Mouse (Mus musculus) cortical plate, adult 2 months (tissue): ENCODE measurements around the gene Plxdc2. TPM values are rescaled to one million over a fixed set of nuclear protein-coding genes. Genes with fewer than 3 reads are reported as not detected.
"Not testable (repeated sequence)": the region's sequence is repeated elsewhere in the genome, so short reads cannot be mapped to it uniquely, and the experiment has no call there.

Source experiments
- H3K27ac ChIP-seq: fragments of 200-500 bp; 2 replicates; pipeline ENCODE4 v1.5.1; 2012; ENCODE audit warnings: low read length, control low read depth, inconsistent platforms; ENCODE audit not compliant: insufficient read depth
- H3K4me1 ChIP-seq: fragments of 200-500 bp; 2 replicates; pipeline ENCODE4 v1.6.1; 2011; ENCODE audit warnings: low read length; ENCODE audit not compliant: control insufficient read depth, insufficient read depth
- H3K4me3 ChIP-seq: fragments of 200-500 bp; 2 replicates; pipeline ENCODE4 v1.5.1; 2011; ENCODE audit warnings: mild to moderate bottlenecking, low read length, control low read depth; ENCODE audit not compliant: insufficient read depth
- CTCF ChIP-seq: fragments of 200-500 bp; IDR thresholded peaks from 2 replicates; pipeline ENCODE4 v1.5.1; 2011; ENCODE audit warnings: mild to moderate bottlenecking, control low read depth, low read length; ENCODE audit not compliant: insufficient read depth; ENCODE audit errors: extremely low read depth
- POLR2A ChIP-seq: fragments of 200-500 bp; IDR thresholded peaks from 2 replicates; pipeline ENCODE4 v1.6.1; 2011; ENCODE audit warnings: mild to moderate bottlenecking, low read length, control low read depth; ENCODE audit not compliant: insufficient read depth; ENCODE audit errors: extremely low read depth
- polyA plus RNA-seq: library from polyadenylated mRNA; depleted of rRNA; stranded (reverse); fragments of >200 nt; gene quantifications from 2 replicates; pipeline ENCODE4 v1.2.3, GENCODE M21; 2012

Plxdc2 gene
- polyA plus RNA-seq, 1 experiment, result 19.1 TPM

- no peaks in the 10 kb centered on the region for H3K4me1 ChIP-seq
- H3K4me3 ChIP-seq, result no peak overlapping the region
- TF ChIP-seq CTCF (no peak), POLR2A (no peak)
- no peak overlapping the region for H3K27ac ChIP-seq
Observed at GRCm38 (mm10) chr2:16706227-16706626, 350.1 kb downstream of the Plxdc2 start.

DNA sequence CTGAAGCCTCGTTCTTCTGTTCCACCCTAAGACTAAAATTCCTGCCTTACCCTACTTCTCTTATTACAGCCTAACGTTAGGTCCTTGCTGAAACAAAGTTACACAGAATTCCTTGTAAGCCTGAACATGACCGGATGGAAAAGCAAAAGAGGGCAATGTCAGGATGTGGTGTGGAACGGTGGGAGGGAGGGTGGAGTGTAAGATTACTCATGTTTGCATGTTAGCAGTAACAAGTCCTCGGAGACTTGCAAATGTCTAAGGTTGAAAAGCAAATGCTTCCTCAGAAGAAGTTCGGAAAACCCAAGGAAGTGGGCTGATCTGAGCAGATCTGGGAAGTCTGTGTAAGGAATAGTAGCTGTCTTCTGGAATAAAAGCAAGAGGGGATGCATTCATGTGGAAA, 353.8 kb downstream of the Plxdc2 start:
- no peak overlapping the region for H3K27ac ChIP-seq
- H3K4me3 ChIP-seq, result no peak overlapping the region
- TF ChIP-seq CTCF (no peak), POLR2A (no peak)
- no peaks in the 10 kb centered on the region for H3K4me1 ChIP-seq

- H3K4me3 ChIP-seq, result no peak overlapping the region
- H3K27ac ChIP-seq, result no peak overlapping the region
- no peaks in the 10 kb centered on the region for H3K4me1 ChIP-seq
- TF ChIP-seq CTCF (no peak), POLR2A (no peak)
Observed at GRCm38 (mm10) chr2:16731033-16731432, 374.9 kb downstream of the Plxdc2 start.

GRCm38 (mm10) chr2:16734381-16734780, 378.3 kb downstream of the Plxdc2 start:
- H3K4me3 ChIP-seq, result no peak overlapping the region
- H3K4me1 ChIP-seq, result no peaks in the 10 kb centered on the region
- no peak overlapping the region for H3K27ac ChIP-seq
- TF ChIP-seq POLR2A, result no peak
- no peak for TF ChIP-seq CTCF

- no peak overlapping the region for H3K27ac ChIP-seq
- TF ChIP-seq CTCF (no peak), POLR2A (no peak)
- no peaks in the 10 kb centered on the region for H3K4me1 ChIP-seq
- no peak overlapping the region for H3K4me3 ChIP-seq
Observed at GRCm38 (mm10) chr2:16738241-16738640, 382.1 kb downstream of the Plxdc2 start.

DNA sequence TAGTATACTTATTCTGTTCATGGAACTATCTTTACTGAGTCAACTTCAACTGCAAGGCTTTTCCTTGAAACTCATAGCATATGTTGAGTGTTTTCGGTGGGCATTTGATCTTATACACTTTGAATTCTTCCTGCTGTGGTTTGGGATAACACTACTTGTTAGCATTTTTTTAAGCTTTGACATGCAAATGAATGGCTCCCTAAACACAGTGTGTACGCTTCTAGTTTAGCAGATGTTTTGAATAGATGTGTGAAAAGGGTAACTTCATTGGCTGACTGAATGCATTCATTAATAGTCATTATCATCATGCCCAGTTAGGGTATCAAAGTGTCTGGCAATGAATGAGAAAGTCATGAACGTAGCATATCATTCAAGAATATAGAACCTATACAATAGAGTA, 385.7 kb downstream of the Plxdc2 start:
- TF ChIP-seq POLR2A (no peak), CTCF (no peak)
- Histone ChIP-seq H3K27ac (no peak overlapping the region), H3K4me3 (no peak overlapping the region), H3K4me1 (no peaks in the 10 kb centered on the region)

DNA sequence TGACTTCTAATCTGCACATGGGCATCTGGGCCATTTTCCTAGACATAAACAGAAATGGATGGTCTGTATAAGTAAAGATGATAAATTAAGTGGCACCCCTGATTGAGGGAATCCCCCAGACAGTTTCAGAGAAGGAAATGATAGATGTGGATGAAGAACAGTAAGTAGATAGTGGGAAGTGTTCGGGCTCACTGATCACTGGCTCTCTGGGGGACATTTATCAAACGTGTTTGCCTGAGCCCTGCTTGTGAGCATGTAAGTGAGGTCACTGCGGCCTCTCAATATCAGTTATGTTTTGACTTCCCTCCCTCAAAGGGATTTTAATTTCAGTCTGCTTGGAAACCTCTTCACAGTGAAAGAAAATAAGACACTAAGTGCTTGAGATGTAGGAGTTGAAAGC, 387.5 kb downstream of the Plxdc2 start:
- H3K4me1 ChIP-seq, result no peaks in the 10 kb centered on the region
- H3K27ac ChIP-seq, result no peak overlapping the region
- H3K4me3 ChIP-seq, result no peak overlapping the region
- TF ChIP-seq CTCF (no peak), POLR2A (no peak)

GRCm38 (mm10) chr2:16749302-16749909, 393.3 kb downstream of the Plxdc2 start:
- TF ChIP-seq POLR2A (no peak), CTCF (no peak)
- H3K4me1 ChIP-seq, result no peaks in the 10 kb centered on the region

GRCm38 (mm10) chr2:16757158-16757557, 401.1 kb downstream of the Plxdc2 start:
- TF ChIP-seq POLR2A, result no peak
- no peak for TF ChIP-seq CTCF
- no peak overlapping the region for H3K4me3 ChIP-seq
- H3K4me1 ChIP-seq, result no peaks in the 10 kb centered on the region
- no peak overlapping the region for H3K27ac ChIP-seq

More at GRCm38 (mm10) chr2:16749302-16749909, 393.3 kb downstream of the Plxdc2 start:
- Histone ChIP-seq H3K27ac (no peak overlapping the region), H3K4me3 (no peak overlapping the region)

DNA sequence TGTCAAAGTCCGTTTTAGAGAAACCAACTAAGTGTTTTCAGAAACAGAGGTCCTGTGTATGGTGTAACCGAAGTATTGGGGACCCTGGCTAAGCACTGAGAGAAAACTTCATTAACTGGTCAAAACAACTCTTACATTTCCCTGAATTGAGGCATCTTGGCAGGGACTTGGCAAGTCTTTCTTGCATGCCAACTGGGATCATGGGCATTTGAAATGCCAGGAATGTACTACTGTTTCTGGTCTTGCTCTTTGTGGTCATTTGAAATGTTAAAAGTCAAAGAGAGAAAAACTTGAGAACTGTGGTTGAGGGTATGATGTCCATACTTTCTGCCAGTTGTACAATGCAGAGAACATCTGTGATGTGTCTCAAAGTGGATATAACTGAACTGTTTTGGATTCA, 403.7 kb downstream of the Plxdc2 start:
- Histone ChIP-seq H3K4me3 (no peak overlapping the region), H3K4me1 (no peaks in the 10 kb centered on the region), H3K27ac (no peak overlapping the region)
- TF ChIP-seq POLR2A, result no peak
- TF ChIP-seq CTCF, result no peak

- H3K27ac ChIP-seq, H3K4me1 ChIP-seq, H3K4me3 ChIP-seq: not testable (repeated sequence)
Observed at GRCm38 (mm10) chr2:16769149-16769548, 413.0 kb downstream of the Plxdc2 start.
